Mouse (Mus musculus) adrenal gland, postnatal 10 days (tissue): ENCODE data around the gene Itprip. TPM values are rescaled to one million over a fixed set of nuclear protein-coding genes. Genes with fewer than 3 reads are reported as not detected.

Experiments
- DNase-seq: peaks from one replicate; pipeline ENCODE4 v3.0.0; 2021; ENCODE audit warnings: mixed read lengths
- total RNA-seq, 2 experiments: library from RNA; stranded (reverse); gene quantifications; 2 replicates each; pipeline ENCODE4 v1.2.3; 2021

Itprip gene
- total RNA-seq, 2 experiments from 2014 or later = 11.7 to 14.5 TPM

GRCm38 (mm10) chr19:47914191-47914590 is 4.9 kb downstream of the Itprip start:
- DNase-seq = no peak

- no peak for DNase-seq
Measured at GRCm38 (mm10) chr19:47913344-47913743, 5.8 kb downstream of the Itprip start.

GRCm38 (mm10) chr19:47910751-47911150 is 8.3 kb downstream of the Itprip start:
- no peak for DNase-seq

- no peak for DNase-seq
Measured at GRCm38 (mm10) chr19:47910117-47910618, 8.9 kb downstream of the Itprip start.

- DNase-seq = peak; percentile 52
Measured at GRCm38 (mm10) chr19:47909387-47910116, 9.5 kb downstream of the Itprip start.

GRCm38 (mm10) chr19:47908961-47909371 is 10.1 kb downstream of the Itprip start:
- no peak for DNase-seq

- no peak for DNase-seq
Measured at GRCm38 (mm10) chr19:47907596-47907995, 11.5 kb downstream of the Itprip start.

- no peak for DNase-seq
Measured at GRCm38 (mm10) chr19:47905603-47906002, 13.5 kb downstream of the Itprip start.

- no peak for DNase-seq
Measured at GRCm38 (mm10) chr19:47905081-47905480, 14.0 kb downstream of the Itprip start.

GRCm38 (mm10) chr19:47903679-47904078 is 15.4 kb downstream of the Itprip start:
- DNase-seq = no peak

- DNase-seq = peak; percentile 40
Measured at GRCm38 (mm10) chr19:47902316-47903201, 16.5 kb downstream of the Itprip start.

- DNase-seq = no peak
Measured at GRCm38 (mm10) chr19:47900558-47900957, 18.5 kb downstream of the Itprip start.

- DNase-seq = no peak
Measured at GRCm38 (mm10) chr19:47900012-47900411, 19.1 kb downstream of the Itprip start.

- no peak for DNase-seq
Measured at GRCm38 (mm10) chr19:47898472-47899079, 20.5 kb downstream of the Itprip start.

- no peak for DNase-seq
Measured at GRCm38 (mm10) chr19:47893092-47893491, 26.0 kb downstream of the Itprip start.

GRCm38 (mm10) chr19:47891562-47892312 is 27.4 kb downstream of the Itprip start:
- peak; percentile 41 for DNase-seq

- no peak for DNase-seq
Measured at GRCm38 (mm10) chr19:47890489-47891130, 28.5 kb downstream of the Itprip start.

GRCm38 (mm10) chr19:47888037-47888436 is 31.1 kb downstream of the Itprip start:
- no peak for DNase-seq

GRCm38 (mm10) chr19:47887417-47887816 is 31.7 kb downstream of the Itprip start:
- DNase-seq = no peak

- peak; percentile 55 for DNase-seq
Measured at GRCm38 (mm10) chr19:47886617-47887016, 32.5 kb downstream of the Itprip start.

- DNase-seq = no peak
Measured at GRCm38 (mm10) chr19:47885886-47886285, 33.2 kb downstream of the Itprip start.
